Comparison of ENCODE assay signal across 8 mouse cellular contexts in genomic region chr7:99535741-99536501, GRCm38 (mm10). TPM values are rescaled to one million over a fixed set of nuclear protein-coding genes. Genes with fewer than 3 reads are reported as not detected.
DNase-seq lines count a peak whose midpoint lies in the region; ATAC-seq lines count a peak whose summit lies in the region.

No protein-coding gene starts in this region.

- H3K4me1 ChIP-seq in hindbrain, embryonic 12.5 days = peaks cover 60% of the 10 kb centered on the region
- H3K4me1 ChIP-seq in liver, embryonic 15.5 days (replicated peaks) = peaks cover 99% of the 10 kb centered on the region
- peaks cover 58% of the 10 kb centered on the region for H3K4me1 ChIP-seq in neural tube, embryonic 12.5 days

- ATAC-seq in hindbrain, embryonic 12.5 days (ENCODE audit: low FRiP score) = peak; percentile 58
- ATAC-seq in liver, embryonic 15.5 days (ENCODE audit: insufficient read depth) = peak; percentile 26
- peak; percentile 54 for ATAC-seq in neural tube, embryonic 12.5 days (ENCODE audit: low FRiP score, low read depth)

- H3K36me3 ChIP-seq in hindbrain, embryonic 12.5 days = no peaks in the 10 kb centered on the region
- 0 out of 2 replicates have a peak, but pooled peaks cover 7% of the 10 kb centered on the region for H3K36me3 ChIP-seq in liver, embryonic 15.5 days (replicated peaks)
- H3K36me3 ChIP-seq in neural tube, embryonic 12.5 days = no peaks in the 10 kb centered on the region

- peak; percentile 95 for DNase-seq in heart, adult 11 months
- no peak for DNase-seq in heart, postnatal 25 days (ENCODE audit: low spot score)
- peak; percentile 86 for DNase-seq in CD4-positive helper T cell, adult 2 months (ENCODE audit: low read depth, low spot score)
- peak; percentile 36 for DNase-seq in embryo, embryonic 11 days
- no peak for DNase-seq in cerebellum, adult 9-10 months

- intact Hi-C loops in heart, postnatal 25 days (cut with DNase I) = loop anchor here (5.0 kb wide), 1 partner anchor 34 kb away; no protein-coding TSS in a partner anchor

- H3K4me3 ChIP-seq in hindbrain, embryonic 12.5 days = peak overlapping the region; percentile 73
- H3K4me3 ChIP-seq in liver, embryonic 15.5 days (replicated peaks) = peak overlapping the region; percentile 87
- H3K4me3 ChIP-seq in neural tube, embryonic 12.5 days = peak overlapping the region; percentile 73

- H3K9ac ChIP-seq in hindbrain, embryonic 12.5 days = peak overlapping the region; percentile 90
- H3K9ac ChIP-seq in liver, embryonic 15.5 days = peak overlapping the region; percentile 95
- H3K9ac ChIP-seq in neural tube, embryonic 12.5 days = peak overlapping the region; percentile 85

- H3K9me3 ChIP-seq in hindbrain, embryonic 12.5 days (replicated peaks) = no peaks in the 10 kb centered on the region
- H3K9me3 ChIP-seq in liver, embryonic 15.5 days (replicated peaks) = no peaks in the 10 kb centered on the region
- no peaks in the 10 kb centered on the region for H3K9me3 ChIP-seq in neural tube, embryonic 12.5 days

- H3K27me3 ChIP-seq in hindbrain, embryonic 12.5 days = no peaks in the 10 kb centered on the region; the same call in 1 of the 2 replicates
- no peaks in the 10 kb centered on the region for H3K27me3 ChIP-seq in liver, embryonic 15.5 days
- H3K27me3 ChIP-seq in neural tube, embryonic 12.5 days (replicated peaks) = no peaks in the 10 kb centered on the region

- peak overlapping the region; percentile 68 for H3K4me2 ChIP-seq in hindbrain, embryonic 12.5 days (replicated peaks)
- peak overlapping the region; percentile 97 for H3K4me2 ChIP-seq in liver, embryonic 15.5 days
- H3K4me2 ChIP-seq in neural tube, embryonic 12.5 days (replicated peaks) = peak overlapping the region; percentile 87

- peak overlapping the region; percentile 89 for H3K27ac ChIP-seq in hindbrain, embryonic 12.5 days
- peak overlapping the region; percentile 94 for H3K27ac ChIP-seq in liver, embryonic 15.5 days (replicated peaks)
- peak overlapping the region; percentile 83 for H3K27ac ChIP-seq in neural tube, embryonic 12.5 days

- WGBS in hindbrain, embryonic 12.5 days = 13% methylated on average over 36 of the region's 46 CpGs
- 1% methylated on average over 46 of the region's 46 CpGs for WGBS in liver, embryonic 15.5 days (ENCODE audit: insufficient replicate concordance)
- WGBS in neural tube, embryonic 12.5 days = 12% methylated on average over 46 of the region's 46 CpGs

RNA-seq across cellular contexts. Expression of gene Arrb1, which starts 0.7 kb away (rescaled TPM):
- 10 to 100 TPM; 17.2 to 26.4 TPM for total RNA-seq in heart, postnatal 25 days (2021)
- polyA plus RNA-seq in hindbrain, embryonic 12.5 days (2016; fragmentation: Nextera tagmentation; extraction: Ambion mirVana) = 16.7 TPM in 2 replicates
- polyA plus RNA-seq in liver, embryonic 15.5 days (2015; fragmentation: Nextera tagmentation; extraction: Ambion mirVana) = 97.2 and 101 TPM in 2 replicates
- polyA plus RNA-seq in neural tube, embryonic 12.5 days (2016; fragmentation: Nextera tagmentation; extraction: Ambion mirVana) = 16.3 and 18.4 TPM in 2 replicates

RNA-seq across cellular contexts. Expression of gene Rps3, which starts 52.4 kb away (rescaled TPM):
- total RNA-seq in heart, postnatal 25 days (2021) = 100 to 1,000 TPM; 306 to 340 TPM
- 512 and 534 TPM in 2 replicates for polyA plus RNA-seq in hindbrain, embryonic 12.5 days (2016; fragmentation: Nextera tagmentation; extraction: Ambion mirVana)
- polyA plus RNA-seq in liver, embryonic 15.5 days (2015; fragmentation: Nextera tagmentation; extraction: Ambion mirVana) = 380 and 449 TPM in 2 replicates
- polyA plus RNA-seq in neural tube, embryonic 12.5 days (2016; fragmentation: Nextera tagmentation; extraction: Ambion mirVana) = 536 and 541 TPM in 2 replicates

Comparison
In these comparisons a context has a peak if more than half of its experiments do, and no peak if none do; other contexts are left out.
1. DNase-seq: peak in heart, adult 11 months (single experiment), CD4-positive helper T cell, adult 2 months (single experiment) and embryo, embryonic 11 days (single experiment); none in heart, postnatal 25 days (single experiment) and cerebellum, adult 9-10 months (single experiment).
2. Peak in every context shown above with its lines, with median percentiles within 50 percentile points of each other: ATAC-seq, H3K27ac ChIP-seq, H3K4me2 ChIP-seq, H3K4me3 ChIP-seq and H3K9ac ChIP-seq.